Mouse (Mus musculus): ENCODE data around the gene Galk1.

- no peak for TF ChIP-seq FLI1 (IDR thresholded peaks at IDR 0.05; ENCODE audit: low read length)
- TF ChIP-seq GATA1 (IDR thresholded peaks at IDR 0.05; ENCODE audit: borderline replicate concordance, low read length) = no peak
These were observed 53.5 kb downstream of the Galk1 start for GRCm38 (mm10) chr11:115959018-115959417.
